Mouse (Mus musculus) heart, postnatal 4 days (tissue): ENCODE measurements around the gene Ube2d3. TPM values are rescaled to one million over a fixed set of nuclear protein-coding genes. Genes with fewer than 3 reads are reported as not detected.
"Not testable (repeated sequence)": the region's sequence is repeated elsewhere in the genome, so short reads cannot be mapped to it uniquely, and the experiment has no call there.

ENCODE experiments used
- DNase-seq: peaks from one replicate; pipeline ENCODE4 v3.0.0; 2021
- total RNA-seq, 2 experiments: library from RNA; stranded (reverse); gene quantifications; 2 replicates each; pipeline ENCODE4 v1.2.3; 2021

The Ube2d3 gene
- total RNA-seq, 2 experiments from 2014 or later, result 389 to 397 TPM

GRCm38 (mm10) chr3:135438531-135438912 is 573 bp downstream of the Ube2d3 start:
- DNase-seq, result peak; percentile 98

- DNase-seq, result peak; percentile 86
Measured at GRCm38 (mm10) chr3:135438913-135439531, 1.1 kb downstream of the Ube2d3 start.

GRCm38 (mm10) chr3:135439651-135440050 is 1.7 kb downstream of the Ube2d3 start:
- DNase-seq, result no peak

GRCm38 (mm10) chr3:135440221-135440620 is 2.3 kb downstream of the Ube2d3 start:
- DNase-seq, result peak; percentile 42

GRCm38 (mm10) chr3:135440621-135441020 is 2.7 kb downstream of the Ube2d3 start:
- no peak for DNase-seq

- DNase-seq, result no peak
Measured at GRCm38 (mm10) chr3:135444930-135445329, 7.0 kb downstream of the Ube2d3 start.

GRCm38 (mm10) chr3:135458981-135459380 is 21.0 kb downstream of the Ube2d3 start:
- no peak for DNase-seq

GRCm38 (mm10) chr3:135468402-135468801 is 30.5 kb downstream of the Ube2d3 start:
- DNase-seq, result no peak

- DNase-seq, result no peak
Measured at GRCm38 (mm10) chr3:135469146-135469545, 31.2 kb downstream of the Ube2d3 start.

GRCm38 (mm10) chr3:135469974-135470373 is 32.0 kb downstream of the Ube2d3 start:
- DNase-seq, result peak; percentile 82

- DNase-seq, result no peak
Measured at GRCm38 (mm10) chr3:135470823-135471222, 32.9 kb downstream of the Ube2d3 start.

- DNase-seq, result no peak
Measured at GRCm38 (mm10) chr3:135475025-135475424, 37.1 kb downstream of the Ube2d3 start.

GRCm38 (mm10) chr3:135476286-135476685 is 38.3 kb downstream of the Ube2d3 start:
- DNase-seq, result no peak

- no peak for DNase-seq
Measured at GRCm38 (mm10) chr3:135476977-135477376, 39.0 kb downstream of the Ube2d3 start.

GRCm38 (mm10) chr3:135479090-135479489 is 41.1 kb downstream of the Ube2d3 start:
- not testable (repeated sequence) for DNase-seq

- no peak for DNase-seq
Measured at GRCm38 (mm10) chr3:135480767-135481166, 42.8 kb downstream of the Ube2d3 start.

GRCm38 (mm10) chr3:135481608-135482007 is 43.7 kb downstream of the Ube2d3 start:
- DNase-seq, result no peak

GRCm38 (mm10) chr3:135484650-135485049 is 46.7 kb downstream of the Ube2d3 start:
- not testable (repeated sequence) for DNase-seq

- DNase-seq, result peak; percentile 82
Measured at GRCm38 (mm10) chr3:135485128-135485899, 47.4 kb downstream of the Ube2d3 start, which contains the start of gene Manba. Manba (plus strand) TSS chr3:135485611.

- DNase-seq, result no peak
Measured at GRCm38 (mm10) chr3:135485900-135486241, 47.9 kb downstream of the Ube2d3 start.

- no peak for DNase-seq
Measured at GRCm38 (mm10) chr3:135486351-135486750, 48.4 kb downstream of the Ube2d3 start.

GRCm38 (mm10) chr3:135487803-135488202 is 49.9 kb downstream of the Ube2d3 start:
- DNase-seq, result no peak

GRCm38 (mm10) chr3:135489865-135490520 is 52.0 kb downstream of the Ube2d3 start:
- DNase-seq, result no peak
